In genomic region chr17:25230700-25231099, GRCm38 (mm10) we compare ENCODE assay signal across 29 mouse cellular contexts. TPM values are rescaled to one million over a fixed set of nuclear protein-coding genes. Genes with fewer than 3 reads are reported as not detected.
DNase-seq lines count a peak whose midpoint lies in the region; ATAC-seq and TF ChIP-seq lines count a peak whose summit lies in the region.
"Had no signal": no experiment of that assay in that cellular context is flagged by ENCODE, and none has a peak within 500 bp of the region (broad histone marks: within the 10 kb centered on the region; RNA-seq: fewer than 3 reads in every experiment).

No protein-coding gene starts in this region.

- ATAC-seq in kidney, embryonic 14.5 days (ENCODE audit: low FRiP score, low TSS enrichment): no peak
- ATAC-seq: intestine, embryonic 16.5 days had no signal

- TF ChIP-seq POLR2A in cerebellum, adult 2 months (IDR thresholded peaks at IDR 0.05; ENCODE audit: borderline replicate concordance, insufficient read depth, low read length): no peak
- no peak for TF ChIP-seq POLR2A in kidney, adult 2 months (IDR thresholded peaks at IDR 0.05; ENCODE audit: low read depth, low read length)

- H3K4me2 ChIP-seq in kidney, embryonic 14.5 days (replicated peaks; ENCODE audit: low read depth, low read length): no peak overlapping the region
- H3K4me2 ChIP-seq: embryonic facial prominence, embryonic 13.5 days; forebrain, embryonic 15.5 days; heart, embryonic 11.5 days; hindbrain, embryonic 13.5 days; limb, embryonic 15.5 days; liver, embryonic 15.5 days; midbrain, embryonic 12.5 days; neural tube, embryonic 12.5 days had no signal

- H3K36me3 ChIP-seq in kidney, adult 2 months (ENCODE audit: control insufficient read depth, insufficient read depth, low read length): no peaks in the 10 kb centered on the region
- peaks cover 35% of the 10 kb centered on the region; the same call in 1 of the 2 replicates for H3K36me3 ChIP-seq in kidney, embryonic 14.5 days (ENCODE audit: control insufficient read depth, insufficient read depth, low read length)

- WGBS in cerebellum, adult 2 months: 29% methylated on average over 3 of the region's 3 CpGs
- WGBS in kidney, adult 2 months: 72% methylated on average over 3 of the region's 3 CpGs
- WGBS in kidney, embryonic 14.5 days: 93% methylated on average over 3 of the region's 3 CpGs

- peak; percentile 43 for DNase-seq in cerebellum, adult 9-10 months
- no peak for DNase-seq in cerebellum, adult 2 months
- DNase-seq in kidney, adult 2 months: peak; percentile 88
- DNase-seq in lung, postnatal 36 days: peak; percentile 25
- no peak for DNase-seq in lung, postnatal 25 days (ENCODE audit: low spot score)
- DNase-seq in kidney, postnatal 36 days: peak; percentile 81
- DNase-seq in heart, postnatal 14 days: no peak
- DNase-seq: adrenal gland, adult 8-10 months; embryo, embryonic 11 days; gastrocnemius, adult 2 months; gastrocnemius, postnatal 36 days; heart, adult 18-20 months; heart, postnatal 4 days; layer of hippocampus, adult 9-11 months had no signal

- peaks cover 24% of the 10 kb centered on the region for H3K4me1 ChIP-seq in cerebellum, adult 2 months (ENCODE audit: control insufficient read depth, insufficient read depth, low read length)
- H3K4me1 ChIP-seq in kidney, adult 2 months (ENCODE audit: control insufficient read depth, insufficient read depth, low read length): peaks cover 12% of the 10 kb centered on the region
- no peaks in the 10 kb centered on the region for H3K4me1 ChIP-seq in kidney, embryonic 14.5 days (ENCODE audit: control insufficient read depth, insufficient read depth, low read length)
- H3K4me1 ChIP-seq: embryonic facial prominence, embryonic 13.5 days; forebrain, embryonic 10.5 days; forebrain, embryonic 15.5 days; hindbrain, embryonic 13.5 days; limb, embryonic 10.5 days; limb, embryonic 15.5 days; midbrain, embryonic 12.5 days; neural tube, embryonic 12.5 days had no signal

- no peaks in the 10 kb centered on the region for H3K27me3 ChIP-seq in cerebellum, adult 2 months (ENCODE audit: control insufficient read depth, insufficient read depth, low read length)
- H3K27me3 ChIP-seq in kidney, adult 2 months (replicated peaks; ENCODE audit: control insufficient read depth, insufficient read depth, low read length): no peaks in the 10 kb centered on the region
- no peaks in the 10 kb centered on the region for H3K27me3 ChIP-seq in kidney, embryonic 14.5 days (ENCODE audit: control insufficient read depth, insufficient read depth, low read length)
- H3K27me3 ChIP-seq: embryonic facial prominence, embryonic 13.5 days; forebrain, embryonic 15.5 days; hindbrain, embryonic 13.5 days; limb, embryonic 15.5 days; liver, embryonic 15.5 days; megakaryocyte, embryonic 14.5 days; midbrain, embryonic 12.5 days; neural tube, embryonic 12.5 days had no signal

- TF ChIP-seq CTCF in cerebellum, adult 2 months (IDR thresholded peaks at IDR 0.05; ENCODE audit: borderline replicate concordance, insufficient read depth, low read depth, low read length): no peak
- TF ChIP-seq CTCF in kidney, adult 2 months (conservative IDR thresholded peaks at IDR 0.05; ENCODE audit: insufficient read depth, insufficient read length, low read depth, low read length): no peak

- H3K9ac ChIP-seq in kidney, embryonic 14.5 days (ENCODE audit: low read depth, low read length): no peak overlapping the region
- H3K9ac ChIP-seq: embryonic facial prominence, embryonic 13.5 days; forebrain, embryonic 15.5 days; hindbrain, embryonic 13.5 days; limb, embryonic 15.5 days; liver, embryonic 15.5 days; midbrain, embryonic 12.5 days; neural tube, embryonic 12.5 days had no signal

- no peak overlapping the region for H3K27ac ChIP-seq in cerebellum, adult 2 months (ENCODE audit: insufficient read depth, low read length)
- peak overlapping the region; percentile 53 for H3K27ac ChIP-seq in kidney, adult 2 months (ENCODE audit: insufficient read depth, low read depth, low read length)
- H3K27ac ChIP-seq in kidney, embryonic 14.5 days (ENCODE audit: low read depth, low read length): no peak overlapping the region
- H3K27ac ChIP-seq: embryonic facial prominence, embryonic 13.5 days; forebrain, embryonic 10.5 days; forebrain, embryonic 15.5 days; gastrocnemius, adult 2 months; hindbrain, embryonic 13.5 days; limb, embryonic 10.5 days; limb, embryonic 15.5 days; liver, embryonic 15.5 days; midbrain, embryonic 12.5 days; neural tube, embryonic 12.5 days had no signal

- H3K9me3 ChIP-seq in kidney, embryonic 14.5 days (ENCODE audit: control insufficient read depth, low read length): no peaks in the 10 kb centered on the region
- H3K9me3 ChIP-seq: embryonic facial prominence, embryonic 13.5 days; forebrain, embryonic 10.5 days; forebrain, embryonic 15.5 days; G1E; hindbrain, embryonic 13.5 days; limb, embryonic 10.5 days; limb, embryonic 15.5 days; liver, embryonic 15.5 days; megakaryocyte, embryonic 14.5 days; midbrain, embryonic 12.5 days; neural tube, embryonic 12.5 days had no signal

- no peak overlapping the region for H3K4me3 ChIP-seq in cerebellum, adult 2 months (replicated peaks; ENCODE audit: insufficient read depth, low read depth, low read length)
- H3K4me3 ChIP-seq in kidney, adult 2 months (ENCODE audit: insufficient read depth, low read depth, low read length): peak overlapping the region; percentile 16; the same call in 1 of the 2 replicates
- H3K4me3 ChIP-seq in kidney, embryonic 14.5 days (ENCODE audit: low read length): no peak overlapping the region
- H3K4me3 ChIP-seq: embryonic facial prominence, embryonic 13.5 days; forebrain, embryonic 10.5 days; forebrain, embryonic 15.5 days; gastrocnemius, adult 2 months; hindbrain, embryonic 13.5 days; limb, embryonic 10.5 days; limb, embryonic 15.5 days; liver, embryonic 15.5 days; megakaryocyte, embryonic 14.5 days; midbrain, embryonic 12.5 days; myocyte; neural tube, embryonic 12.5 days had no signal

- intact Hi-C loops in heart, postnatal 14 days (cut with DNase I): no loop called here

RNA-seq across cellular contexts. Expression of gene Gnptg, which starts 9.2 kb away (rescaled TPM):
- 131 and 146 TPM in 2 replicates for polyA plus RNA-seq in cerebellum, adult 2 months (2012; rRNA removed)
- polyA plus RNA-seq in kidney, adult 2 months (2012; rRNA removed): 121 and 123 TPM in 2 replicates
- 33.8 and 41.5 TPM in 2 replicates for polyA plus RNA-seq in kidney, embryonic 14.5 days (2014; fragmentation: Nextera tagmentation; extraction: Ambion mirVana)
- 10 to 100 TPM; 13.1 to 14.3 TPM for total RNA-seq in heart, postnatal 14 days (2021)

RNA-seq across cellular contexts. Expression of gene Tsr3, which starts 9.3 kb away (rescaled TPM):
- polyA plus RNA-seq in cerebellum, adult 2 months (2012; rRNA removed): 40.4 and 42.4 TPM in 2 replicates
- 20.0 and 21.6 TPM in 2 replicates for polyA plus RNA-seq in kidney, adult 2 months (2012; rRNA removed)
- 48.9 and 51.4 TPM in 2 replicates for polyA plus RNA-seq in kidney, embryonic 14.5 days (2014; fragmentation: Nextera tagmentation; extraction: Ambion mirVana)
- 10 to 100 TPM in 1 of 2 experiments, 1 to 10 TPM in 1; 9.3 to 10.2 TPM for total RNA-seq in heart, postnatal 14 days (2021)

RNA-seq across cellular contexts. Expression of gene Baiap3, which starts 25.5 kb away (rescaled TPM):
- polyA plus RNA-seq in cerebellum, adult 2 months (2012; rRNA removed): 24.4 and 26.5 TPM in 2 replicates
- polyA plus RNA-seq in kidney, adult 2 months (2012; rRNA removed): 5.6 and 6.9 TPM in 2 replicates
- polyA plus RNA-seq in kidney, embryonic 14.5 days (2014; fragmentation: Nextera tagmentation; extraction: Ambion mirVana): 0.76 and 1.9 TPM in 2 replicates
- total RNA-seq in heart, postnatal 14 days (2021): under 1 TPM; 0.17 to 0.63 TPM
- total RNA-seq: gastrocnemius, postnatal 36 days had no signal
- polyA plus RNA-seq: G1E had no signal

RNA-seq across cellular contexts. Expression of gene Unkl, which starts 42.5 kb away (rescaled TPM):
- polyA plus RNA-seq in cerebellum, adult 2 months (2012; rRNA removed): 56.2 and 57.4 TPM in 2 replicates
- polyA plus RNA-seq in kidney, adult 2 months (2012; rRNA removed): 38.3 and 44.1 TPM in 2 replicates
- 4.0 and 4.1 TPM in 2 replicates for polyA plus RNA-seq in kidney, embryonic 14.5 days (2014; fragmentation: Nextera tagmentation; extraction: Ambion mirVana)
- total RNA-seq in heart, postnatal 14 days (2021): 10 to 100 TPM; 10.8 to 10.9 TPM

RNA-seq across cellular contexts. Expression of gene Ube2i, which starts 43.7 kb away (rescaled TPM):
- polyA plus RNA-seq in cerebellum, adult 2 months (2012; rRNA removed): 253 and 255 TPM in 2 replicates
- 110 and 128 TPM in 2 replicates for polyA plus RNA-seq in kidney, adult 2 months (2012; rRNA removed)
- 675 and 744 TPM in 2 replicates for polyA plus RNA-seq in kidney, embryonic 14.5 days (2014; fragmentation: Nextera tagmentation; extraction: Ambion mirVana)
- 100 to 1,000 TPM; 119 to 121 TPM for total RNA-seq in heart, postnatal 14 days (2021)

Comparison
In these comparisons a context has a peak if more than half of its experiments do, and no peak if none do; other contexts are left out.
1. DNase-seq: peak in cerebellum, adult 9-10 months (single experiment), kidney, adult 2 months (single experiment), lung, postnatal 36 days (single experiment) and kidney, postnatal 36 days (2 of 2); none in cerebellum, adult 2 months (0 of 2), lung, postnatal 25 days (single experiment) and heart, postnatal 14 days (0 of 2).